Mouse (Mus musculus): ENCODE data around the gene Cldn5.
A peak's percentile ranks its signal among the peaks of the same experiment; 100 is the strongest.

The Cldn5 gene

DNA sequence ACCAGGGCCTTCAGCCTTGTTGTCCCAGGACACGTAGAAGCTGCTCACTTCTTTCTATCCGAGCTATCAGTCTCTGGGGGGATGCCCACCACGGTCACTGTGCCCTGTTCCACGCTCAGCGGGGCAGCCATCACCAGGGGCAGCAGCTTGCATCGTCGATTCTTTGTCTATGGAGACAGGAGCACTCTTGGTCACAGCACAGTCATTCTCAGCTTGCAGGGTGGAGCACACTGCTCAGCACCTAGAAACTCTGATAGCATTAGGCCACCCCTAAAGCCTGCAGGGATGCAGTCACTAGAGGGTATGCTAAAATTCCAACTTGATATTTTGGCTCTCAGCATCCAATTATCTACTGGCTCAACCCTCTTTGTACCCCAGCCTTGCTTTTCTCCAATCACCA is 8.4 kb downstream of the Cldn5 start:
- DNase-seq (ENCODE audit: low read depth, low spot score): no peak

DNA sequence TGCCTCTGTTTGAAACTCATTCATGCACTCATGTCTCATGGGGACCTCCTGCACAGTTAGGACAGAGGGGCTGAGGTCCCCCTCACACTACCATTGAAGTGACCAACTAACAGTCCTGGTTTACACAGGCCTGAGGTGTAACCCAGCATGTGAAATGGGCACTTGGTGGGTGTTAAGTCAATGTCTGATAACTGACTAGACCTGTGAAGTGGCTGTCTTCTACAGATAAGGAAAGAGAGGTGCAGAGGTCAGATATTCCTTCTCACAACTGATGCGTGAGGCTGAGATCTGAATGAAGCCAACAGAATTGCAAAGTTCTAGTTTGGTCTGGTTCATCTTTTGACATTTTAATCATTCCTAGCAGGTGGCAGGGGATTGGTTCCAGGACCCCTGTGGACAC is 8.8 kb downstream of the Cldn5 start:
- DNase-seq (ENCODE audit: low read depth, low spot score): no peak

DNA sequence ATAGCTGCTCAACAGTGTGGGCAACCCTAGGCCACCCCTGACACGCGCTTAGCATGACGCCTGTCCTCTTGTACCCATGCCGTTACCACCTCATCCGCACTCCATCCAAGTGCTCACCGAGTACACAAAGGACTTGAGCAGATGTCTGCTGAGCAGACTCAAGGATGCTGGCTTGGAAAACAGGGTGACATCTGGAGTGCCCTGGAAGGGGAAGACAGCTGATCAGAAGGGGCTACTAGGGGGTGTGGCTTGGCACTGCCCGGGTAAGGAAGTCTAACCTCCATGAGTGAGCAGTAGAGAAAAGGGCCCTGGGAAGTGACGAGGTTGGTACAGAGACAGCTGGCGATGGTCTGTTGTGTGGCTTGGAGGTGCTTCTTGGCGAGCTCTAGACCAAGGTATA is 10.0 kb downstream of the Cldn5 start:
- DNase-seq (ENCODE audit: low read depth, low spot score): no peak

DNA sequence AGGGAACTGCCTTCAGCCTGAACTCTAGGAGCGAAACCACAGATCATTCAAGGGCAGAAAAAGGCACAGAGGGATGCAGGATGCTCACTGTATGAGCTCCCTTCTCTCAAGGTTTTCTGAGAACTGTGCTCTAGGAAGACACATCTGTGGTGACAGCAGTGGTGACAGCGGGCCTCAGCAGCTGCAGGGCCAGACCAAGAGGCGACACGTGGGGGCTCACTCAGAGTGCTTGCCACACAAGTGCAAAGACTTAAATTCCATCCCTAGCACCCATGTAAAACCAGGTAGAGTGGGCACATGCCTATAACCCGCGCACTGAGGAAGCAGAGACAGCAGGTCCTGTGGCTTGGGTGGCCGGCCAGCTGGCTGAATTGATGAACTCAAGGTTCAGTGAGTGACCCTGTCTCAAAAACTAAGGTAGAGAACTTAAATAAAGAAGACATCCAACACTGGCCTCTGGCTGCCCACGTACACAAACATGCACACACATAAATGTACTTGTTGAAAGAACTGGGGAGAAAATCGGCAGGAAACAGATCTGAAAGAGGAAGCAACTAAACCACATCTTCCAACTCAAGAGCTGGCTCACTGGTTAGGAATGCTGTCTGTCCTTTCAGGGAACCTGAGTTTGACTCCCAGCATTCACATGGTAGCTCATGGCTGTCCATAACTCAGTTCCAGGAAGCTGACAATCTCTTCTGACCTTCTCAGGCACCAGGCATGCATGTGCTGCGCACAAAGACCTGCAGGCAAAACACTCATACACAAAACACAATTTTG is 12.2 kb downstream of the Cldn5 start:
- no peak for DNase-seq (ENCODE audit: low read depth, low spot score)

DNA sequence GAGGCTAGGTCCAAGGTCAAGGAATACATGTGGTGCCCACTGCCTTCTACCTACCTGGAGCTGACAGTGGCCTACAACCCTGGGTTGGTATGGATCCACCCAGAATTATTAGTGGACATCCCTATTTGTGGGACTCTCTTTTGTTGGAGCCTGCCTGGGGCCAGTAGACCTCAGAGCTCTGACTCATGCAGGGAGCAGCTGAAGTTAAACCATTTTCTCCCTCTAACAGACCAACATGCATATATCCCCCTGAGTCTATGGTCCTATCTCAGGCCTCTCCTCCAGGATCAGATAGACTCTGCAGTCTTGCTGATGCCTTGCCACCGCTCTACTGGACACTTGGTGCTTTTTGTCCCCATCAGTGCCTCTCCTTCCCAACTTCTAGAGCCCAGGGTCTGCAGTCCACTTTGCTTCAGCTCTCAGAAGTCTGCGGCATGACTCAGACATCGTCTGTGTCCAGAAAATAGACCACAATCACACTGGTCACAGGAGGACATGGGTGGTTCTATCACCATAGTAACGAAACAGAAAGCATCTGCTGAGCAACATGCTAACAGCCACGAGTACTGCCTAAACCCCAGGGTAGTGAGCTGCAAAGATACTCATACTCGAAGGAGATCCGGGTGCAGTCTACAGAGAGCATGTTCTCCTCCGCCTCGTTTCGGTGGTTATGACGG is 18.7 kb downstream of the Cldn5 start:
- DNase-seq (ENCODE audit: low read depth, low spot score): no peak

DNA sequence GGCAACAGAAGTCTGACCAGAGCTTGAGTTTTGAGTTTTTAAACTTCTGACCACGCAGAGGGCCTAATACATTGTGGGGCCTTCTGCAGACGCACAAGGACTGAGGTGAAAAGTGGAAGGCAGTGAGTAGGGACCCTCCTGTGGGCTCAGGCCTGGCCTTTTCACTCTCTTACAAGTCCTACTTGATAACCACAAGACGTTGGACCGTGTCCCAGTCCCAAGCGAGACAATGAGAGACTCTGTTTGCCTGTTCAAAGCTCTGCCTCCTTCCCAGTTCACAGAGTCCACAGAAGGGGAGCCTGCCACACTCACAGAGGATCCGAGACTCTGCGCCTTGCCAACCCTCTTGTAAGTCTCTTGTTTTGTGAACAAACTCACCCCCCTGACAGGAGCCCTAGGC is 20.0 kb downstream of the Cldn5 start:
- no peak for DNase-seq (ENCODE audit: low read depth, low spot score)

DNA sequence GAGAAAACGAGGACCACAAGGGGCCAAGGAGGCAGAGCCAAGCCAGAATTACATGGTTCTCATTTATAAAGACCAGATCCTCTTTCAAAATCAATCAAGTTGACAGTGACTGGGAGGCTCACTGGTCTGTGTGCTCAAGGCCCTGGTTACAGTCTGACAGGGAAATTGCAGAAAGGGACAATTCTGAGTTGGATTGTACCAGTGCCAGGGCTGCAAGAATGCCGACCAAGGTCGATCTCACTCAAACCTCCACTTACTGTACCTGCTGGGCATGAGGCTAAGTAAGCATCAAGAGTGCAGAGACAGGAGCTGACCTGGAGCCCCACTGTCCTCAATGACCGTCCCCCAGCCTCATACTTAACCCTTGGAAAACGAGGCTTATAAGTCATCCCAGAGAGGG is 21.5 kb downstream of the Cldn5 start:
- no peak for DNase-seq (ENCODE audit: low read depth, low spot score)

DNA sequence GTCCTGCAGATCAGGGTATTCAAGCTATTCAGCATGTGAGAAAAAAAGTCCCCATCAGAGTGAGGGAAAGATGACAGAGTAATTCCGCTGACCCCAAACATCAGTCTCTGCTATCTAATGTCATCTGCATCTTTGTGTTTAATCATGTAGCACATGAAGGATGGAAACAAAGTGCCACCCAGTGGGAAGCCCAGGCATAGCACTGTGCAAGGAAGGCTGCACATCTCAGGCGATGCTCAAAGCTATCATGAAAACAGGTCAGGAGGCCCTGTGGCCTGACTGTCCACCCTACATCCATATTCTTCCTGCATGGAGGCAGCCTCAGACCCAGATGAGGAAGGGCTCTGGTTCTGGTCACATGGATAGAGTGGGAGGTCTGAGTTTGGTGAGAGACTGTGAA is 22.2 kb downstream of the Cldn5 start:
- no peak for DNase-seq (ENCODE audit: low read depth, low spot score)

DNA sequence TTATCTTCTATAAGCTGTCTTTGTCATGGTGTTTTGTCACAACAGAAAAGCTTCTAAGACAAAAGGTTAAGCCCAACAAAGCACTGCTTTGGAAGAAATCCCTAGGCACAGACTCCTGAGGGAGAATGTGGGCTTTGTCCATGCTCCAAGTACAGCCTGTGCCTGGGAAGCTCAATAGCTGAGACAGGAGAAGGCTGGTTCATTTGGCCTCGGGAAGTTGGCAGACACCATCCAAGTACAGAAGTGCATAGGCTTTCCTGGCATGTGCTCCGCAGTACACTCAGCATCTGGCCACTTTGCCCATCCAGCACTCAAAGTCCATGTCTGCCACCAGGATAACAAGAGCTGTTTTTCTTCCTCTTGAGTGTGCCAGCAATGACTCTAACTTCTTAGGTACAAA is 29.1 kb downstream of the Cldn5 start:
- no peak for DNase-seq (ENCODE audit: low read depth, low spot score)

DNA sequence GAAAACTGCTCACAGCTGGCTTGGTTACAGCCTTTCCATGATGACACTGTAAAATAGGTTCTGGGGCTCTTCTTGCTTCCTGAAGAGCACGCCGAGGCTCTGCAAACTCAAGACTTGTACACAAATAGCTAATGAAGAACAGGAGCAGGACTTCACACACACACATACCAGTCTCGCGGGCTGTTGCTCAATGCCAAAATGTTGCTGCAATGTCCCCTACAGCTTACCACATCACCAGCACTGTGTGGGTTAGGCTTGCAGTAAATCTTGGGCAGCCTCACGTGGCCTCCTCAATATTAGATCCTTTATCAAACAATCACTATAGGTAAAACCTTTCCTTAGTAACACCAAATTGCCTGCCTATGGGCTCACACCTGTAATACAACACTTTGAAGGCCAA is 32.4 kb downstream of the Cldn5 start:
- DNase-seq (ENCODE audit: low read depth, low spot score): no peak

DNA sequence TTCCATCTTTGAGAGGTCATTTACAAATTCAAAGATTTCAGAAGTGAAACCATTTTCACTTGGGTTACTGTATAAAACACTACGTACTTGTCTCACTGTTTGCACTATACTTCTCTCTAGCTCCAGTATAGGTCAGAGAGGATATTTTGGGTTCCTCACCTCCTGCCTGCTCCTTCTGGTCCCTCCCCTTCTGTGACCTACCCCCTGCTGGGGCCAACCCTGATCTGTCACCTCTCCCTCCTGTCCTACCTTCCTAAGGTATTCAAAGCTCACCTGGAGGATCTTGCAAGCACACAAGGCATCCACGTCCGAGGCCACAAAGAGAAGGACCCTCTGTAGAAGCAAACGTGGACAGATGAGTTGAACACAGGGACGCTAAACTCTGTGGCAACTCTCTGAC is 34.4 kb downstream of the Cldn5 start:
- DNase-seq (ENCODE audit: low read depth, low spot score): no peak

DNA sequence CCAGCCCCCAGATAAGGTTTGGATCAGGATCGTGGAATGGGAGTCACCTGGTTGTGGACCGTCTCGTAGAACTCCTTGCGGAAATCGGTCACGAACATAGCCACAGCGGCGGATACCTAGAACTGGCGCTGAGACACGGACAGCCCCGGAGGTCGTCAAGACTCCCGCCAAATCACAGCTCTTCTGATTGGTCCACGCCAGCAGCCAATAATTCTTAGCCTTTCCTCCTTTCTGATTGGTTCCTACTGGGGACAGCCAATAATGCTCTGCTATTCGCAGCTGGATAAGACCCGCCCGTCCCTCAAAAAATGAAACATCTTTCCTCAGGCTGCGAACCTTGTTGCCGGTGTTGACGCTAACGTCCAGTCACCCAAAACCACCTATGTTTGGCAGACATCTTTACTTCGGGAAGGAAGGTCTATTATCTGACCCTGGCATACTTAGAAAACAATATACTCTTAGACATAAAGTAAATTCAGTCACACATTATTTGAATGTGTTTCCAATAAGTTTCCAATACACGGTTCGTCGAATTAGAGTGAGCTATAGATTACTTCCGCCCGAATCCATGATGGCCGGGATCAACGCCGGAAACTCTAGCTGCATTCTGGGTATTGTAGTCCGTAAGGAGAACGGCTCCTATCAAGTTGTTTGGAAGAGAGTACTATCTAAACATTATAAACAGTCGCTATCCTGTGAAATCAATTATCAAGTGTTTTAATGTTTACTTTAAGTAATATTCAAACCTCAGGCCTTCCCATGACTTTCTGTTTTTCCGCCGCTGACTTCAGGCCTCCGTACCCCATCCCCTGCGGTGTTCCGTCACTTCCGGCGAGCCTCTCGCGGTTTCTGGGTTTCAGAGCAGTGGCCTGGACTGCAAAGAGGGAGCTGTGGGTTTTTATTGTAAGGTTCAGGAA is 35.1 kb downstream of the Cldn5 start, which contains the start of the genes Ufd1 and Cdc45:
Ufd1 (plus strand) TSS at position 312 of the 917 bp plus-strand sequence.
Cdc45 (minus strand) TSS at position 520 of the 917 bp plus-strand sequence.
- DNase-seq (ENCODE audit: low read depth, low spot score): peak; percentile 86

DNA sequence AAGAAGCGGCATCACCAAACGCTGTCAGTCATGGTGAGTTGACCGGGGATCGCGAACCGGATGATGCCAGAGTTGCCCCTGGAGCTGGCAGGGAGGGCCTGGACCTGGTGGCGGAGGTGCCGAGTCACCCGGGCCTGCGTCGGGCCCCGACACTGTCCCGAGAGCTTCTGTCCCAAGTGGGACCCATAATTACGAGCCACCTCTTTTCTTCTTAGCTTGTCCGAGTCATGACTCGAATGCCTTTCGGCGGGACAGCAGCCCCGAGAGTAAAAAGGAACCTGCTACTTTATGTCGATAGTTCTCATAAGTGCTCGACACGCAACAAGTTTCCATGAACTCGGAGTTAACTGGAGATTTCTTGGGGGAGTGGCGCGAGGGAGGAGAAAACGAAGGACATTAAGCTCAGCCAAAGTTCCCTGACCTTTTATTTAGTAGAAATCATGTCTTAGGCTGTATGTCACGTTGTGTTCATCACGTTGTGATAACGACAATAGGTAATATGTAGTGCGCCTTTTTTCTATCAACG is 35.8 kb downstream of the Cldn5 start:
- DNase-seq (ENCODE audit: low read depth, low spot score): no peak

DNA sequence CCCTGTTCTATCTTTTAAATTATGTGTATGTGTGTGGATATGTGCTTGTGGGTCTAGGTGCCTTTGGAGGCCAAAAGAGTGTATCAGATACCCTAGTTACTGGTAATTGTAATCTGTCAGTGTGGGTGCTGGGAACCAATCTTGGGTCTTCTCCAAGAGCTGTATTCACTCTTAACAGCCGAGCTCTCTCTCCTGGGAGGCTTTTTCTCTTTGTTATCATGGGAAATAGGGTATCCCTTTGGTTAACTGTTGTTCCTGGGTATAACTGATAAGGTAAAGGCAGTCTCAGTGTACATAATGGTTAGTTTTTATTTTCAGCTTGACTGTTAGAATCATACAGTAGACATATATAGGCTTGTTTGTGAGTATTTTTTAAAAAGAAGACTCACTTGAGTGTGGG is 45.7 kb downstream of the Cldn5 start:
- DNase-seq (ENCODE audit: low read depth, low spot score): no peak

DNA sequence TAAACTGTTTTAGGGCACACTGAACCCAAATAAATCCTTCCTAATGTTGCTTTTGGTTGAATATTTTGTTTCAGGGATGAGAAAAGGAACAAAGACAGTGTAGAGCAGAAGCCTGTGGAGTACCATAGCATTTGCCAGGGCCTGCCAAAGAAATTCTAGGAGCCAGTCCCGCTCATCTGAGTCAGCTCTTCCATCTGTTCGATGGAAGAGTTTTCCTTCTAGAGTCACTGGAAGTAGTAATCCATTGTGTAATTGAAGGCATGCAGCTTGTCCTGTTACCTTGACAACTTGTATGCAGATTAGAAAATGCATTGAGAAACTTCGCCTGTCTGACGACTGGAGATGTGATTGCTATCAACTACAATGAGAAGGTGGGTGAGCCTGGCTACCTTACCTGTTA is 46.3 kb downstream of the Cldn5 start:
- no peak for DNase-seq (ENCODE audit: low read depth, low spot score)

Measured in embryo, embryonic 11.5 days (tissue).